Mouse (Mus musculus): ENCODE measurements at regions not wholly inside any gene's neighbourhood (a gene's known extent, or its start where the extent isn't known, plus 50 kb on each side); places are given as distances from the start of the nearest gene placed in this dataset.

- DNase-seq, result no peak
- Histone ChIP-seq H3K27me3 (ENCODE audit: control insufficient read depth, insufficient read depth, low read length) (no peaks in the 10 kb centered on the region), H3K4me3 (replicated peaks; ENCODE audit: insufficient read depth, low read depth, low read length) (no peak overlapping the region), H3K4me1 (ENCODE audit: control insufficient read depth, insufficient read depth, low read length) (no peaks in the 10 kb centered on the region), H3K27ac (ENCODE audit: insufficient read depth, low read length) (no peak overlapping the region)
- 85% methylated on average over 11 of the region's 11 CpGs for WGBS
- TF ChIP-seq CTCF (IDR thresholded peaks at IDR 0.05; ENCODE audit: borderline replicate concordance, insufficient read depth, low read depth, low read length), result no peak
- no peak for TF ChIP-seq POLR2A (IDR thresholded peaks at IDR 0.05; ENCODE audit: borderline replicate concordance, insufficient read depth, low read length)
Measured at GRCm38 (mm10) chr1:55957804-55958445, 552.2 kb downstream of the Plcl1 start.

DNA sequence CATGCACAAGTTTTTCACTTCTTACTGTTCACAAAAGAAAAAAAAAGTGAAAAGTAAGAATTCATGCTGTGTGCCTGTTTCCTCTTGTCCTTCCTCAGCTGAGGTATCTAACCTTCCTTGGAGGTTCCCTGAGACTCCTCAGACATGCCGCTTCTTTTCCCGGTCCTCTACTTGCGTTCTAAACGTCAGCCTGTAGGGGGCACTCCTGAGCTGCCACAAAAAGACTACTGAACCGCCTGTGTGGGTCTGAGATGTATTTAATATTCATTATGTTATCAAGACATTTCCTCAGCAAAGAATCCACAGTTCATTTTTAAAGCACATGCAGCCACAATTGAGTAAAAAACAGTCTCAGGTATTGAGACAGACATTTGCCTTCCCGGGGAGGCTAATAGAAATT is 554.6 kb downstream of the Plcl1 start:
- no peaks in the 10 kb centered on the region for H3K27me3 ChIP-seq (ENCODE audit: control insufficient read depth, insufficient read depth, low read length)
- TF ChIP-seq CTCF (IDR thresholded peaks at IDR 0.05; ENCODE audit: borderline replicate concordance, insufficient read depth, low read depth, low read length), result peak; percentile 67
- no peak for TF ChIP-seq POLR2A (IDR thresholded peaks at IDR 0.05; ENCODE audit: borderline replicate concordance, insufficient read depth, low read length)
- H3K27ac ChIP-seq (ENCODE audit: insufficient read depth, low read length), result no peak overlapping the region
- H3K4me1 ChIP-seq (ENCODE audit: control insufficient read depth, insufficient read depth, low read length), result no peaks in the 10 kb centered on the region
- no peak overlapping the region for H3K4me3 ChIP-seq (replicated peaks; ENCODE audit: insufficient read depth, low read depth, low read length)
- DNase-seq, result peak; percentile 45 to 61
- WGBS, result 20% methylated on average over 6 of the region's 6 CpGs

DNA sequence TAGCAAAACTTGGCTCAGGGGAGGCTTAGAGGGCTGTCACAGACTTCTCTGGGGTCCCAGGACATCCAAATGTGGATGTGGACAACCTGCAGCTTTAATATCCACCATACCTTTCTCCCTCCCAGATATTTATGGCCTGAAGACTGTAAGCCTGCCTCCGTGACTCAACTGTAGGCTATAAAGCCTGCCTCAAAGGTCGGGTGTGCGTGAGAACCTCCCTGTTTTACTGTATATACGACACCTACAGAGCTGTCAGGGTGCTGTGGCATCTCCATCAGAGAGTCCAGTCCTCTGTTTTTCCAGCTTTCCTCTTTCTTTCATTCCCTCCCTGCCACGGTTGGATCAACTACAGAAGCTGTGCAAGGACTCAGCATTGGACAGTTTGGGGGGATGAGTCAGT is 558.1 kb downstream of the Plcl1 start:
- no peak overlapping the region for H3K4me3 ChIP-seq (replicated peaks; ENCODE audit: insufficient read depth, low read depth, low read length)
- WGBS, result 85% methylated on average over 5 of the region's 5 CpGs
- DNase-seq, result no peak
- H3K27ac ChIP-seq (ENCODE audit: insufficient read depth, low read length), result no peak overlapping the region
- H3K27me3 ChIP-seq (ENCODE audit: control insufficient read depth, insufficient read depth, low read length), result no peaks in the 10 kb centered on the region
- no peak for TF ChIP-seq POLR2A (IDR thresholded peaks at IDR 0.05; ENCODE audit: borderline replicate concordance, insufficient read depth, low read length)
- no peak for TF ChIP-seq CTCF (IDR thresholded peaks at IDR 0.05; ENCODE audit: borderline replicate concordance, insufficient read depth, low read depth, low read length)
- H3K4me1 ChIP-seq (ENCODE audit: control insufficient read depth, insufficient read depth, low read length), result no peaks in the 10 kb centered on the region

DNA sequence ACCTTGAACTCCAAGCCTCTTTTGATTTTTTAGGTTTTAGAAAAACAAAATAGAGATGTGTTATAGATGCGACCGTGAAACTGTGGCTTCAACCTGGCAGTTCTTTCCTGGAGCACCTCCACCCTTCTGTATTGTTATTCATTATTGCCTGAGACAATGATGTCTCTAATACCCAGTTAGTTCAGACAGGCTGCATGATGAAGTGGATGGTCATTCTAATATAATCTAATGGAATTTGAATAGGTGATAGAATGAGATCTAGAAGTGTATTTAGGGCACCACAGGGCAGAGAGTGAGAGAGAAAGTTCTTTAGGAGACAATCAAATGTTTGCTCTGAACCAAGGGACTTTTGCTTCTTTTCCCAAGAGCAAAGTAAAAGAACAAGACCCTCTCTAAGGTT is 560.6 kb downstream of the Plcl1 start:
- H3K4me1 ChIP-seq (ENCODE audit: control insufficient read depth, insufficient read depth, low read length), result no peaks in the 10 kb centered on the region
- H3K27me3 ChIP-seq (ENCODE audit: control insufficient read depth, insufficient read depth, low read length), result no peaks in the 10 kb centered on the region
- no peak for DNase-seq
- no peak for TF ChIP-seq CTCF (IDR thresholded peaks at IDR 0.05; ENCODE audit: borderline replicate concordance, insufficient read depth, low read depth, low read length)
- TF ChIP-seq POLR2A (IDR thresholded peaks at IDR 0.05; ENCODE audit: borderline replicate concordance, insufficient read depth, low read length), result no peak
- WGBS, result 86% methylated on average over 2 of the region's 2 CpGs
- no peak overlapping the region for H3K4me3 ChIP-seq (replicated peaks; ENCODE audit: insufficient read depth, low read depth, low read length)
- H3K27ac ChIP-seq (ENCODE audit: insufficient read depth, low read length), result no peak overlapping the region

GRCm38 (mm10) chr1:55967869-55968268 is 562.1 kb downstream of the Plcl1 start:
- H3K4me1 ChIP-seq (ENCODE audit: control insufficient read depth, insufficient read depth, low read length), result no peaks in the 10 kb centered on the region
- no peak overlapping the region for H3K27ac ChIP-seq (ENCODE audit: insufficient read depth, low read length)
- no peak for DNase-seq
- TF ChIP-seq POLR2A (IDR thresholded peaks at IDR 0.05; ENCODE audit: borderline replicate concordance, insufficient read depth, low read length), result no peak
- no peak for TF ChIP-seq CTCF (IDR thresholded peaks at IDR 0.05; ENCODE audit: borderline replicate concordance, insufficient read depth, low read depth, low read length)
- H3K27me3 ChIP-seq (ENCODE audit: control insufficient read depth, insufficient read depth, low read length), result no peaks in the 10 kb centered on the region
- WGBS, result 87% methylated on average over 7 of the region's 7 CpGs
- H3K4me3 ChIP-seq (replicated peaks; ENCODE audit: insufficient read depth, low read depth, low read length), result no peak overlapping the region

- Histone ChIP-seq H3K4me3 (replicated peaks; ENCODE audit: insufficient read depth, low read depth, low read length) (no peak overlapping the region), H3K27ac (ENCODE audit: insufficient read depth, low read length) (no peak overlapping the region), H3K4me1 (ENCODE audit: control insufficient read depth, insufficient read depth, low read length) (no peaks in the 10 kb centered on the region), H3K27me3 (ENCODE audit: control insufficient read depth, insufficient read depth, low read length) (no peaks in the 10 kb centered on the region)
- no peak for DNase-seq
- 90% methylated on average over 3 of the region's 3 CpGs for WGBS
- TF ChIP-seq CTCF (IDR thresholded peaks at IDR 0.05; ENCODE audit: borderline replicate concordance, insufficient read depth, low read depth, low read length) (no peak), POLR2A (IDR thresholded peaks at IDR 0.05; ENCODE audit: borderline replicate concordance, insufficient read depth, low read length) (no peak)
Measured at GRCm38 (mm10) chr1:55977796-55978195, 572.1 kb downstream of the Plcl1 start.

GRCm38 (mm10) chr1:55983522-55984066 is 577.9 kb downstream of the Plcl1 start:
- Histone ChIP-seq H3K27me3 (ENCODE audit: control insufficient read depth, insufficient read depth, low read length) (no peaks in the 10 kb centered on the region), H3K4me3 (replicated peaks; ENCODE audit: insufficient read depth, low read depth, low read length) (no peak overlapping the region), H3K27ac (ENCODE audit: insufficient read depth, low read length) (no peak overlapping the region), H3K4me1 (ENCODE audit: control insufficient read depth, insufficient read depth, low read length) (no peaks in the 10 kb centered on the region)
- TF ChIP-seq POLR2A (IDR thresholded peaks at IDR 0.05; ENCODE audit: borderline replicate concordance, insufficient read depth, low read length) (no peak), CTCF (IDR thresholded peaks at IDR 0.05; ENCODE audit: borderline replicate concordance, insufficient read depth, low read depth, low read length) (no peak)
- DNase-seq, result peak; percentile 25 to 36
- WGBS, result 24% methylated on average over 5 of the region's 5 CpGs

DNA sequence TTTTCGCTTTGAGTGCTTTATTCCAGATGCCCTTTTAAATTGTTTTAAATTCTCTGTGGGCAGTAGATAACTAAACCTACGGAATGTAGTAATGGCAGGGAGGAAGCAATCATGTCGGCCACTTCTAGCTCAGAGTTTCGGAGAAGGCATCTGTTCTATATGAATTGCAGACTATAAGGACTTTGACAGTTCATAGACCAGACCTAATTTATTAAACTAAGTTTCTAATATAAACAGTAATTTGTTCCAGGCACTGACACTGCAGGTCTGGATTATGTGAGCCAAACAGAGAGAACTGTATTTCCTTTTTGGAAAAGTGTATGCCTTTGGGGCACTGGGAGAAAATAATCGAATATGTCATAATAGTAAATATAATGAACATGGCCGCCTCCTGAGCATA is 591.4 kb downstream of the Plcl1 start:
- H3K4me3 ChIP-seq (replicated peaks; ENCODE audit: insufficient read depth, low read depth, low read length), result no peak overlapping the region
- H3K27ac ChIP-seq (ENCODE audit: insufficient read depth, low read length), result no peak overlapping the region
- TF ChIP-seq POLR2A (IDR thresholded peaks at IDR 0.05; ENCODE audit: borderline replicate concordance, insufficient read depth, low read length) (no peak), CTCF (IDR thresholded peaks at IDR 0.05; ENCODE audit: borderline replicate concordance, insufficient read depth, low read depth, low read length) (no peak)
- no peak for DNase-seq
- no peaks in the 10 kb centered on the region for H3K27me3 ChIP-seq (ENCODE audit: control insufficient read depth, insufficient read depth, low read length)
- 94% methylated on average over 6 of the region's 6 CpGs for WGBS
- no peaks in the 10 kb centered on the region for H3K4me1 ChIP-seq (ENCODE audit: control insufficient read depth, insufficient read depth, low read length)
